Mouse (Mus musculus) kidney, adult 2 months (tissue): Measurements from ENCODE around the gene Vwa8.

ENCODE experiments used
- CTCF ChIP-seq: fragments of 200-500 bp; conservative IDR thresholded peaks from 2 replicates; pipeline ENCODE4 v1.5.1; 2011; ENCODE audit warnings: low read depth, mild to moderate bottlenecking, control low read depth, low read length, moderate library complexity, mixed read lengths; ENCODE audit not compliant: insufficient read depth, insufficient read length
- POLR2A ChIP-seq: fragments of 200-500 bp; IDR thresholded peaks from one replicate; pipeline ENCODE4 v1.6.1; 2011; ENCODE audit warnings: low read depth, low read length, control low read depth

DNA sequence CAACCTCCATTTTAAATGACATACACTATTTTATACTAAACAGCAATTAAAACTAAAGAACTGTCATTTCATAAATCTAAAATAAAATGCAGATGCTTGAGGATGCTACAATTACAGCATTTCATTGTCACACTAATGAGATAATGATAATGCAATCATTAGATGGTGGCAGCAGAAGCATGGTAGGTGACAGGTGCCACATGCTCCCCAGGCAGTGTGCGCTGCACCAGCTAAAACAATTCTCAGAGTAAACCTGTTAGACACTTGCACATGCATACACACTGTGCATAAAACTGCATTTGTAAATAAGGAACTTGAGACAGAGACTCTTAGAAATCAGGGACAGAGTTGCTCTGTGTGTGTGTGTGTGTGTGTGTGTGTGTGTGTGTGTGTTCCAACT, 220.7 kb downstream of the Vwa8 start:
- TF ChIP-seq POLR2A = no peak
- no peak for TF ChIP-seq CTCF
